Mouse (Mus musculus) embryonic facial prominence, embryonic 14.5 days (tissue): ENCODE data around the gene Hagh. TPM values are rescaled to one million over a fixed set of nuclear protein-coding genes. Genes with fewer than 3 reads are reported as not detected.

ENCODE experiments used
- ATAC-seq: fragments of 200-750 bp; cut with Nextera tagmentation; 2 replicates; pipeline ENCODE4 v1.8.0; 2017; ENCODE audit warnings: low read depth, moderate number of reproducible peaks, moderate TSS enrichment
- DNase-seq: peaks from one replicate; pipeline ENCODE4 v3.0.0-alpha.2; 2015; ENCODE audit warnings: low spot score
- H3K27ac ChIP-seq: fragments of 300-500 bp; sonication (generic); replicated peaks from 2 replicates; pipeline ENCODE4 v1.5.1; 2014; ENCODE audit warnings: low read depth, mild to moderate bottlenecking, low read length, moderate library complexity
- H3K27me3 ChIP-seq: fragments of 300-500 bp; sonication (generic); replicated peaks from 2 replicates; pipeline ENCODE4 v1.6.1; 2014; ENCODE audit warnings: low read length; ENCODE audit not compliant: control insufficient read depth, insufficient read depth
- H3K36me3 ChIP-seq: fragments of 300-500 bp; sonication (generic); 2 replicates; pipeline ENCODE4 v1.6.1; 2014; ENCODE audit warnings: low read length, mixed read lengths; ENCODE audit not compliant: control insufficient read depth, insufficient read depth
- H3K4me1 ChIP-seq: fragments of 300-500 bp; sonication (generic); 2 replicates; pipeline ENCODE4 v1.6.1; 2014; ENCODE audit warnings: antibody characterized with exemption, low read length; ENCODE audit not compliant: control insufficient read depth, insufficient read depth
- H3K4me2 ChIP-seq: fragments of 300-500 bp; sonication (generic); 2 replicates; pipeline ENCODE4 v1.6.1; 2014; ENCODE audit warnings: low read depth, mild to moderate bottlenecking, low read length, moderate library complexity, mixed read lengths
- H3K4me3 ChIP-seq: fragments of 300-500 bp; sonication (generic); 2 replicates; pipeline ENCODE4 v1.5.1; 2014; ENCODE audit warnings: low read depth, mild to moderate bottlenecking, low read length
- H3K9ac ChIP-seq: fragments of 300-500 bp; sonication (generic); 2 replicates; pipeline ENCODE4 v1.6.1; 2014; ENCODE audit warnings: low read depth, mild to moderate bottlenecking, low read length, moderate library complexity, mixed read lengths
- H3K9me3 ChIP-seq: fragments of 300-500 bp; sonication (generic); 2 replicates; pipeline ENCODE4 v1.6.1; 2016; ENCODE audit warnings: low read length; ENCODE audit not compliant: control insufficient read depth
- WGBS: fragments of 180-500 bp; shearing (Covaris S2); extraction: QIAGEN DNeasy Blood & Tissue Kit; methylation state at CpG from one replicate; pipeline ENCODE4 v1.1.7; 2014; 5-methylcytosine and 5-hydroxymethylcytosine counted together
- polyA plus RNA-seq: library from polyadenylated mRNA; unstranded; fragments of >200 nt; fragmentation: Nextera tagmentation; extraction: Ambion mirVana; gene quantifications from 2 replicates; pipeline ENCODE4 v1.2.1, GENCODE M21; 2014

Gene Hagh
- polyA plus RNA-seq = 40.6 and 43.3 TPM in 2 replicates

DNA sequence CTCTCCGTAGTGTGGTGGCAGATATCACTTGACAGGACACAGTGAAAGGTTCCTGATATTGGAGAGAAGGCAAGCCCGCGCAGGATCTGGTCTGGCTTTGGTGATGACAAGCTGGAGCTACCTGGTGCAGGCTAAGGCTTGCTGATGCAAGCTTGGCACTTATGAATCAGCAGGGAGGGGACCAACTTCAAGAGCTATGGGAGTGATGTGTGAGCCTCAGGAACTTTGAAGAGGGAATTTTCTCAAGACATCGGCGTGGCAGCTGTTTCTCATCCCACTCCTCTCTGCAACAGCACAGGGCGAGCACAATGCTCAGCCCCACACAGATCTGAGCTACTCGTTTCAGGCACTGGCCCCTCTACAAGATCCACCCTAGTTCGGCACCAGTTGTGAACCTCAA is at the start of gene Hagh:
TSS of gene Hagh (plus strand) at position 302 of the 400 bp plus-strand sequence.
- no peaks in the 10 kb centered on the region for H3K9me3 ChIP-seq
- 60% methylated on average over 8 of the region's 8 CpGs for WGBS
- H3K4me1 ChIP-seq = no peaks in the 10 kb centered on the region
- no peak within 1 kb of the TSS for H3K27ac ChIP-seq
- DNase-seq (peak; percentile 50), ATAC-seq (peak; percentile 47; the same call in 1 of the 2 replicates)
- H3K4me2 ChIP-seq = no peak within 1 kb of the TSS
- no peaks in the 10 kb centered on the region for H3K27me3 ChIP-seq
- H3K36me3 ChIP-seq = no peaks in the 10 kb centered on the region
- no peak within 1 kb of the TSS for H3K9ac ChIP-seq
- H3K4me3 ChIP-seq = no peak within 1 kb of the TSS

DNA sequence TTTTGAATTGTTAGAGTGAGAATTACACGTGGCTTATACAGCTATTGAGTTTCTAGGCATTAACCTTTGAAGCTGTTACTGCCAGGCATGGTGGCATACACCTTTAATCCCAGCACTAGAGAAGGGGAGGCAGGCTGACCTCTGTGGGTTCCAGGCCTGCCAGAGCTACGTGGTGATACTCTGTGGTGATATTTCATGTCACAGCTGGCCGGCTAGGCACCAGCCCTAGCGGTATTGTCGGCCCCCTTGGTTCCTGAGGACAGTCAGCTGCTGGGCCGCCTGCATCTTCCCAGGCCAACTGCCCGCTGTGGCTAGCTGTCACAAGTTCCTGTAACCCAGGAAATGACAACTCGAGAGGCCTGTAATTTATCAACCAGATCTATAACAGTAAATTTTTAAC is 47.8 kb upstream of the Hagh start:
- Histone ChIP-seq H3K4me2 (no peak overlapping the region), H3K27ac (no peak overlapping the region), H3K9ac (no peak overlapping the region), H3K36me3 (no peaks in the 10 kb centered on the region), H3K4me3 (no peak overlapping the region), H3K4me1 (no peaks in the 10 kb centered on the region), H3K27me3 (no peaks in the 10 kb centered on the region), H3K9me3 (no peaks in the 10 kb centered on the region)
- DNase-seq (no peak), ATAC-seq (no peak)
- WGBS = 65% methylated on average over 8 of the region's 8 CpGs

DNA sequence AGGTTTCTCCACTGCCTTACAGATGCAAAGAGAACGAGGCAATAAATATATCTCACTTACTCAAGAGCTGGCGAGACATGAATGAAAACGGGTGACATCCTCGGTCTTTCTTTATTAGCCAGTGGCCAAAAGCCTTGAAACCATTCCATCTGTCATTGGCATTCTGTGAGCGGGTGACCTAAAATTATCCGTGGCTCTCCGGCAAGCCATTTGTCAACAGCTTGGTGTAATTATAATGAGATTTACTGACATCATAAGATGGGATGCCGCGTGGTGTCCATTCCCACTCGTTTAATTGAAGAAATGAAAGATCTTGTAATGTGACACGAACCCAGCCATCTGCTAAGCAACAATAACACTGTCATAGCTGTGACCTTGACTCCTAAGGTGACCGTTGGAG is 45.2 kb upstream of the Hagh start:
- Histone ChIP-seq H3K9ac (no peak overlapping the region), H3K27ac (no peak overlapping the region), H3K4me1 (no peaks in the 10 kb centered on the region), H3K27me3 (no peaks in the 10 kb centered on the region), H3K36me3 (no peaks in the 10 kb centered on the region), H3K4me3 (no peak overlapping the region), H3K4me2 (no peak overlapping the region), H3K9me3 (no peaks in the 10 kb centered on the region)
- DNase-seq = no peak
- 67% methylated on average over 12 of the region's 12 CpGs for WGBS
- ATAC-seq = no peak

DNA sequence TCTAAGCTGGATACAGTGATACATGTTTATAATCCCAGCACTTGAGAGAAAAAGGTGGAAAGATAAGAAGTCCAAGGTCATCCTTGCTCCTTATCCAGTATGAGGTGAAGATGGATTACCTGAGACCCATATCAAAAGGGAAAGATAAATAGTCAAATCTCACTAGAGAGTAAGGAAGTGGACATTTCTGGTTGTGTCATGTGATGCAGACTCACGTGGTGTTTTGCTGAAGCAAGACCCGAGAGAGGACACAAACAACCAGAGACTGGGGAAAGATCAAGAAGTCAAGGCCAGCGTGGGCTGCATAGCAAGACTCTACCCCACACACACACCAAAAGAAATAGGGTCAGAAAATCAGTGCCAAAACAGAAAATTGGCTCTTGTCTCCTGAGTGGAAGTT is 43.0 kb upstream of the Hagh start:
- Histone ChIP-seq H3K27me3 (no peaks in the 10 kb centered on the region), H3K4me3 (no peak overlapping the region), H3K9me3 (no peaks in the 10 kb centered on the region), H3K4me1 (no peaks in the 10 kb centered on the region), H3K4me2 (no peak overlapping the region), H3K36me3 (no peaks in the 10 kb centered on the region), H3K9ac (no peak overlapping the region), H3K27ac (no peak overlapping the region)
- ATAC-seq (no peak), DNase-seq (no peak)
- WGBS = 73% methylated on average over 3 of the region's 3 CpGs

DNA sequence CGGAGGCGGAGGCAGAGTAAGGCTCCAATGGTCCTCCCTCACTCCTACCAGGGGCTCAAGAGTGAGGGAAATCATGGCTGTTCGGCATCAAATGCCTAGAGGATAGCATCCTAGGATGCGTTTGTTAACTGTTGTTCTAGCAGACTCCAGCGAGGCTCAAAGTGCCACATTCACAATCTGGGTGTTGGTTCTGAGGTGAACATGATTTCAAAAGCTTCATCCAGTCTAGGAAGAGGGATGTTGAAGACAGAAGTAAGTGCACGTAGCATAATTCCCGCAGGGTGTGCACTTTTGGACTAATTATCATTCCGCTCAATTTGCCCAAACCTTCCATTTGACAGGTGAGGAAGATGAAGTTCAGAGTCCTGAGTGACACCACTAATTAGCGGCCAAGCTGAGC is 41.7 kb upstream of the Hagh start:
- Histone ChIP-seq H3K9ac (no peak overlapping the region), H3K27ac (no peak overlapping the region), H3K9me3 (no peaks in the 10 kb centered on the region), H3K27me3 (0 out of 2 replicates have a peak, but pooled peaks cover 2% of the 10 kb centered on the region), H3K36me3 (no peaks in the 10 kb centered on the region), H3K4me3 (no peak overlapping the region), H3K4me2 (no peak overlapping the region), H3K4me1 (no peaks in the 10 kb centered on the region)
- no peak for DNase-seq
- ATAC-seq = no peak
- 47% methylated on average over 8 of the region's 9 CpGs for WGBS

DNA sequence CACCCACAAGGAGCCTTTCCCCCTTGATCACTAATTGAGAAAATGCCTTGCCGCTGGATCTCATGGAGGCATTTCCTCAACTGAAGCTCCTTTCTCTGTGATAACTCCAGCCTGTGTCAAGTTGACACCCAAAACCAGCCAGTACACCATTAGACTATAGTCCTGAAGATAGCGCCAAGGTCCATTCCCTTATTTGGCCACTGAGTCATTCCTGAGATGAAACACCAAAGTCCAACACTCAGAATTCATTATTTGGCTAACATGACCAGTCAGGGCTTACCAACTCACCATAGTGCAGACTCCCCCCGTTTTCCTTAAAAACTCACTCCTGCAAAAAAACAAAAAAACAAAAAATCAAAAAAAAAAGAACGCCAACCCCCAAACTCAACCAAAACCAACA is 40.5 kb upstream of the Hagh start:
- ATAC-seq = no peak
- Histone ChIP-seq H3K36me3 (no peaks in the 10 kb centered on the region), H3K9me3 (no peaks in the 10 kb centered on the region), H3K9ac (no peak overlapping the region), H3K4me2 (no peak overlapping the region), H3K4me1 (no peaks in the 10 kb centered on the region), H3K4me3 (no peak overlapping the region), H3K27ac (no peak overlapping the region), H3K27me3 (peaks cover 10% of the 10 kb centered on the region; the same call in 1 of the 2 replicates)
- WGBS = 86% methylated on average over 4 of the region's 4 CpGs
- DNase-seq = no peak

DNA sequence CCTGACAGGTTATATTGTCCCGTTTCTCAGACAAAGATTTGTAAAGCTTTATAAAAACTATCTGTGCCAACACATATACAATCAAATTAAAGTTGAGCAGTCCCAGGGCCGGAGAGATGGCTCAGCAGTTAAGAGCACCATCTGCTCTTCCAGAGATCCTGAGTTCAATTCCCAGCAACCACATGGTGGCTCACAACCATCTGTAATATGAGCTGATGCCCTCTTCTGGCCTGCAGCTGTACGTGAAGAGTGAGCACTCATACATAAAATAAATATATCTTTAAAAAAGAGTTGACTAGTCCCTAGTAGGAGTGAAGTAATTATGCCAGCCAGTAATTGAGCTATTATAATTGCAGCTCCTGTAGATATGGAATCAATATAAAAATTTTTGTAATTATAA is 39.4 kb upstream of the Hagh start:
- no peak for DNase-seq
- ATAC-seq = no peak
- H3K4me2 ChIP-seq = no peak overlapping the region
- H3K27ac ChIP-seq = no peak overlapping the region
- H3K4me3 ChIP-seq = no peak overlapping the region
- H3K9me3 ChIP-seq = no peaks in the 10 kb centered on the region
- no peaks in the 10 kb centered on the region for H3K4me1 ChIP-seq
- no peak overlapping the region for H3K9ac ChIP-seq
- H3K27me3 ChIP-seq = peaks cover 19% of the 10 kb centered on the region
- H3K36me3 ChIP-seq = no peaks in the 10 kb centered on the region
- WGBS = 45% methylated on average over 3 of the region's 3 CpGs

DNA sequence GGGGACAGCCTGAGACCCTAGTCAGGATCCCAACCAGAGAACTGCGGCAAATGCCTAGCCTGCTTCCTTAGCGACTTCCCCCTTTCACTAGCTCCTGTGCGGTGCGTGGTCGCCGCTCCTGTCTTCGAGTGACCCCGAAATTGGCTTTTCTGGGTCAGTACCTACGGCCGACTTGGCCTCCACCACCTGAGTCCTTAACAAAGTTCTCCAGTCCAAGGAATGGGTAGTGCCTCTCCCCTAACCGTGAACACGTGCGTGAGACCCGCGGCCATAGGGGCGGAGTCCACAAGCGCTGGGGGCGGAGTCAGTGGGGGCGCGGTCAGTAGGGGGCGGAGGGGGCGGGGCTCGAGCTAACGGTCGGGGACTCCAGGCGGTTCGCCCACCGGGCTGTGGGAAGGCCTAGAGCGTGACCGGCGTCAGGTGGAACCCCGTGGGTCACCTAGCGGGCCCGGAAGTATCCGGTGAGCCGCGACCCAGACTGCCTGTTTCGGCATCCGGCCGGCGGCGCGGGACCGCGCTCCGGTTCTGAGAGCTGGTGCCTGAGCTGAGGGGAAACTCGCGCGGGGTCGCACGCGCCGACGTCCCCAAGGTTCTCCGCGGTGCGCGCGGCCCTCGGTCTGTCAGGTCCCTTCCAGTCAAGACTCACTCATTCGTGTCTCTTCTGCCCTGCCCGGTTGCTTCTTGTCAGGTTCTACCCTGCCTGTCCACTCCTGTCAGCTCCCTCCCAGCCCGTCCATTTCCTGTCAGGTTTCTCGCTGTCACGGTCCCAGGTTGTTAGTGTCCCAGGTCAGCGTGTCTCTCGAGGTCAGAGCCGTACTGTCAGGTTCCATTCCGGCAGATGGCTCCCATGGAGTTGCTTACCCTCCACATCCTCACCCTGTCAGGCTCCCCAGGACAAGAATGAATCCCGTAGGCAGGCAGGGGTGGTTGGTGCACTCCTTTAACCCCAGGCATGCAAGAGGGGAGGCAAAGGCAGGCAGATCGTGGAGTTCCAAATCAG is 35.7 kb upstream of the Hagh start, which contains the start of gene Meiob:
TSS of gene Meiob (plus strand) at position 338 of the 1,000 bp plus-strand sequence.
- Histone ChIP-seq H3K9me3 (no peaks in the 10 kb centered on the region), H3K27me3 (peaks cover 31% of the 10 kb centered on the region), H3K36me3 (no peaks in the 10 kb centered on the region), H3K9ac (peak within 1 kb of the TSS; percentile 41), H3K4me1 (no peaks in the 10 kb centered on the region), H3K27ac (no peak within 1 kb of the TSS), H3K4me3 (peak within 1 kb of the TSS; percentile 58), H3K4me2 (peak within 1 kb of the TSS; percentile 67)
- DNase-seq = peak; percentile 86
- ATAC-seq = peak; percentile 90
- WGBS = under 1% methylated on average over 60 of the region's 71 CpGs
